Mouse (Mus musculus) stomach, postnatal 0 days (tissue): ENCODE results near the gene Fam168b. TPM values are rescaled to one million over a fixed set of nuclear protein-coding genes. Genes with fewer than 3 reads are reported as not detected.
A peak's percentile ranks its signal among the peaks of the same experiment; 100 is the strongest.

Source experiments
- ATAC-seq: fragments of 200-750 bp; cut with Nextera tagmentation; 2 replicates; pipeline ENCODE4 v1.8.0; 2017; ENCODE audit not compliant: low FRiP score, low TSS enrichment
- DNase-seq: peaks from one replicate; pipeline ENCODE4 v3.0.0-alpha.2; 2016; ENCODE audit warnings: low spot score
- H3K27ac ChIP-seq: fragments of 300-500 bp; sonication (generic); replicated peaks from 2 replicates; pipeline ENCODE4 v1.5.1; 2014; ENCODE audit warnings: mild to moderate bottlenecking, control low read depth
- H3K27me3 ChIP-seq: fragments of 300-500 bp; sonication (generic); 2 replicates; pipeline ENCODE4 v1.6.1; 2014; ENCODE audit warnings: low read length; ENCODE audit not compliant: control insufficient read depth, insufficient read depth
- H3K36me3 ChIP-seq: fragments of 300-500 bp; sonication (generic); 2 replicates; pipeline ENCODE4 v1.6.1; 2014; ENCODE audit warnings: low read length, mixed read lengths; ENCODE audit not compliant: control insufficient read depth, insufficient read depth
- H3K4me1 ChIP-seq: fragments of 300-500 bp; sonication (generic); replicated peaks from 2 replicates; pipeline ENCODE4 v1.6.1; 2014; ENCODE audit warnings: antibody characterized with exemption; ENCODE audit not compliant: control insufficient read depth, insufficient read depth
- H3K4me2 ChIP-seq: fragments of 300-500 bp; sonication (generic); replicated peaks from 2 replicates; pipeline ENCODE4 v1.6.1; 2014; ENCODE audit warnings: low read depth, mild to moderate bottlenecking, control low read depth, moderate library complexity
- H3K4me3 ChIP-seq: fragments of 300-500 bp; sonication (generic); 2 replicates; pipeline ENCODE4 v1.5.1; 2014; ENCODE audit warnings: low read depth, low read length, control low read depth
- H3K9ac ChIP-seq: fragments of 300-500 bp; sonication (generic); 2 replicates; pipeline ENCODE4 v1.6.1; 2014; ENCODE audit warnings: mild to moderate bottlenecking, low read length, control low read depth, mixed read lengths
- H3K9me3 ChIP-seq: fragments of 300-500 bp; sonication (generic); 2 replicates; pipeline ENCODE4 v1.6.1; 2016; ENCODE audit warnings: low read length; ENCODE audit not compliant: control insufficient read depth
- CTCF ChIP-seq: IDR thresholded peaks from 2 replicates; pipeline ENCODE4 v1.5.1; 2016; ENCODE audit warnings: antibody characterized with exemption, low read depth, mild to moderate bottlenecking, moderate library complexity
- EP300 ChIP-seq: optimal IDR thresholded peaks from 2 replicates; pipeline ENCODE3; 2016; ENCODE audit warnings: antibody characterized with exemption
- WGBS: fragments of 180-500 bp; shearing (Covaris S2); extraction: QIAGEN DNeasy Blood & Tissue Kit; methylation state at CpG from one replicate; pipeline ENCODE4 v1.1.7; 2014; 5-methylcytosine and 5-hydroxymethylcytosine counted together
- polyA plus RNA-seq: library from polyadenylated mRNA; unstranded; fragments of >200 nt; fragmentation: Nextera tagmentation; extraction: Ambion mirVana; gene quantifications from 2 replicates; pipeline ENCODE4 v1.2.1, GENCODE M21; 2015

Gene Fam168b
- polyA plus RNA-seq, 1 experiment from 2014 or later: 21.4 TPM

- Histone ChIP-seq H3K4me3 (no peak overlapping the region), H3K4me1 (no peaks in the 10 kb centered on the region), H3K9me3 (no peaks in the 10 kb centered on the region), H3K27ac (no peak overlapping the region), H3K9ac (no peak overlapping the region), H3K4me2 (no peak overlapping the region), H3K36me3 (peaks cover 37% of the 10 kb centered on the region), H3K27me3 (no peaks in the 10 kb centered on the region)
- TF ChIP-seq CTCF: no peak
- no peak for TF ChIP-seq EP300
- WGBS: 88% methylated on average over 6 of the region's 6 CpGs
- DNase-seq (no peak), ATAC-seq (no peak)
Observed at GRCm38 (mm10) chr1:34819225-34819910, 23.5 kb downstream of the Fam168b start.

DNA sequence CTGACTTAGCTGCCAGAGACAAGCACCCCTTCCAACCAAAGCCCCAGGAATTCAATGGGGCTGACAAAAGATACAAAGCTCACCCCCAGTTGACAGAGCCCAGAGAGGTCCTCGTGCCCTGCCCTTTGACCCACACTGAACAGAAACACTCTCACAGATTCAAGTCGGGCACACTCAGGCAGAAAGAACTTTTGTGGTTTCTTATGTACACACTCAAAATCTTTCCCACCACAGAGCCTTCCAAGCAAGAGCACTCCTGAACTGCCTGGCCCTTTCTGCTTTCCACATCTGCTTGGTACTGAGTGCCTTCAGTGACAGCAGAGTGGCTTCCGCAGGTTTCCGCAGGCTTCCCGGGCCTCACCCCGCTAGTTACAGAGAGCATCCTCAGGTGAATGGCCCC, 27.0 kb downstream of the Fam168b start:
- ATAC-seq (no peak), DNase-seq (no peak)
- 83% methylated on average over 6 of the region's 6 CpGs for WGBS
- Histone ChIP-seq H3K27ac (no peak overlapping the region), H3K36me3 (peaks cover 42% of the 10 kb centered on the region), H3K9ac (no peak overlapping the region), H3K27me3 (no peaks in the 10 kb centered on the region), H3K4me3 (no peak overlapping the region), H3K4me2 (no peak overlapping the region), H3K4me1 (no peaks in the 10 kb centered on the region), H3K9me3 (no peaks in the 10 kb centered on the region)
- TF ChIP-seq EP300: no peak

GRCm38 (mm10) chr1:34812407-34813247, 30.2 kb downstream of the Fam168b start:
- H3K4me2 ChIP-seq: no peak overlapping the region
- H3K4me3 ChIP-seq: no peak overlapping the region
- peak; percentile 51 for TF ChIP-seq CTCF
- TF ChIP-seq EP300: no peak
- WGBS: 89% methylated on average over 13 of the region's 13 CpGs
- no peak overlapping the region for H3K27ac ChIP-seq
- ATAC-seq: no peak
- H3K27me3 ChIP-seq: no peaks in the 10 kb centered on the region
- H3K9me3 ChIP-seq: no peaks in the 10 kb centered on the region
- no peaks in the 10 kb centered on the region for H3K4me1 ChIP-seq
- H3K9ac ChIP-seq: no peak overlapping the region
- H3K36me3 ChIP-seq: peaks cover 27% of the 10 kb centered on the region
- DNase-seq: no peak

- H3K9ac ChIP-seq: no peak overlapping the region
Observed at GRCm38 (mm10) chr1:34811581-34811980, 31.3 kb downstream of the Fam168b start.

GRCm38 (mm10) chr1:34811035-34811434, 31.8 kb downstream of the Fam168b start:
- no peak overlapping the region for H3K27ac ChIP-seq
- no peak for TF ChIP-seq CTCF
- no peak for TF ChIP-seq EP300
- no peaks in the 10 kb centered on the region for H3K4me1 ChIP-seq
- H3K9ac ChIP-seq: no peak overlapping the region
- ATAC-seq: no peak
- no peak overlapping the region for H3K4me2 ChIP-seq
- DNase-seq: no peak
- no peak overlapping the region for H3K4me3 ChIP-seq
- no peaks in the 10 kb centered on the region for H3K9me3 ChIP-seq
- WGBS: 66% methylated on average over 6 of the region's 6 CpGs
- peaks cover 12% of the 10 kb centered on the region; the same call in 1 of the 2 replicates for H3K36me3 ChIP-seq
- no peaks in the 10 kb centered on the region for H3K27me3 ChIP-seq

More at GRCm38 (mm10) chr1:34811581-34811980, 31.3 kb downstream of the Fam168b start:
- Histone ChIP-seq H3K36me3 (peaks cover 18% of the 10 kb centered on the region), H3K4me3 (no peak overlapping the region), H3K4me2 (no peak overlapping the region), H3K27ac (no peak overlapping the region), H3K27me3 (no peaks in the 10 kb centered on the region), H3K4me1 (no peaks in the 10 kb centered on the region), H3K9me3 (no peaks in the 10 kb centered on the region)
- DNase-seq: no peak
- WGBS: 49% methylated on average over 6 of the region's 6 CpGs
- TF ChIP-seq EP300: no peak
- no peak for TF ChIP-seq CTCF
- no peak for ATAC-seq

DNA sequence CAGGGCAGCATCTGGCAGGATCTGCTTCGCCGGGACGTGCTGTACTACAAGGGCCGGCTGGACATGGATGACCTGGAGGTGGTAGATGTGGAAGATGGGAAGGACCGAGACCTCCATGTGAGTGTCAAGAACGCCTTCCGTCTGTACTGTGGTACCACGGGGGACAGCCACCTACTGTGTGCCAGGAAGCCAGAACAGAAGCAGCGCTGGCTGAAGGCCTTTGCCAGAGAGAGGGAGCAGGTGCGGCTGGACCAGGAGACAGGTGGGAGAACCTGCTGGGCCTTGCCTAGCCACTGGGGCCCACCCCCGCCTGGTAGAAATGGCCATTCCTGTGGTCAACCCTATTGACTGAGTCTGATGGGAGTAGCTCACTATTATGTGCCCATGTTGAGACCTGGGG, 32.6 kb downstream of the Fam168b start:
- peaks cover 10% of the 10 kb centered on the region; the same call in 1 of the 2 replicates for H3K36me3 ChIP-seq
- 93% methylated on average over 11 of the region's 11 CpGs for WGBS

More for the DNA sequence above, 32.6 kb downstream of the Fam168b start:
- Histone ChIP-seq H3K4me3 (no peak overlapping the region), H3K9ac (no peak overlapping the region), H3K9me3 (no peaks in the 10 kb centered on the region), H3K27ac (no peak overlapping the region), H3K4me1 (no peaks in the 10 kb centered on the region), H3K27me3 (no peaks in the 10 kb centered on the region), H3K4me2 (no peak overlapping the region)
- ATAC-seq (no peak), DNase-seq (no peak)
- TF ChIP-seq EP300 (no peak), CTCF (no peak)
